14 mouse cellular contexts compared by ENCODE assay signal in genomic region chr1:94423731-94424130, GRCm38 (mm10).
"Had no signal": no experiment of that assay in that cellular context is flagged by ENCODE, and none has a peak within 500 bp of the region (broad histone marks: within the 10 kb centered on the region; RNA-seq: fewer than 3 reads in every experiment).

No protein-coding gene starts in this region.

- DNase-seq: gastrocnemius, adult 2 months; gastrocnemius, postnatal 10 days; gastrocnemius, postnatal 25 days; heart, adult 11 months; heart, adult 2 months; heart, postnatal 14 days; heart, postnatal 4 days; kidney, adult 18-20 months; kidney, adult 8-10 months; kidney, postnatal 10 days; kidney, postnatal 25 days; kidney, postnatal 4 days; layer of hippocampus, postnatal 36 days; left cerebral cortex, postnatal 4 days had no signal
